Mouse (Mus musculus) limb, embryonic 14.5 days (tissue): ENCODE data around the gene Isca2. TPM values are rescaled to one million over a fixed set of nuclear protein-coding genes. Genes with fewer than 3 reads are reported as not detected.

ENCODE experiments used
- ATAC-seq: fragments of 200-750 bp; cut with Nextera tagmentation; 2 replicates; pipeline ENCODE4 v1.8.0; 2017; ENCODE audit warnings: low read depth, moderate number of reproducible peaks, moderate TSS enrichment; ENCODE audit not compliant: low FRiP score
- DNase-seq: peaks from one replicate; pipeline ENCODE4 v3.0.0-alpha.2; 2015; ENCODE audit warnings: low spot score
- H3K27ac ChIP-seq: fragments of 300-500 bp; sonication (generic); replicated peaks from 2 replicates; pipeline ENCODE4 v1.5.1; 2014; ENCODE audit warnings: low read depth, mild to moderate bottlenecking, low read length, moderate library complexity, mixed read lengths
- H3K27me3 ChIP-seq: fragments of 300-500 bp; sonication (generic); 2 replicates; pipeline ENCODE4 v1.6.1; 2014; ENCODE audit warnings: low read length, mixed read lengths; ENCODE audit not compliant: control insufficient read depth, insufficient read depth
- H3K36me3 ChIP-seq: fragments of 300-500 bp; sonication (generic); 2 replicates; pipeline ENCODE4 v1.6.1; 2014; ENCODE audit warnings: mild to moderate bottlenecking, low read length, moderate library complexity, mixed read lengths; ENCODE audit not compliant: control insufficient read depth, insufficient read depth
- H3K4me1 ChIP-seq: fragments of 300-500 bp; sonication (generic); 2 replicates; pipeline ENCODE4 v1.6.1; 2014; ENCODE audit warnings: antibody characterized with exemption, low read length, mixed read lengths; ENCODE audit not compliant: control insufficient read depth, insufficient read depth
- H3K4me2 ChIP-seq: fragments of 300-500 bp; sonication (generic); replicated peaks from 2 replicates; pipeline ENCODE4 v1.6.1; 2014; ENCODE audit warnings: low read depth, mild to moderate bottlenecking, low read length, moderate library complexity; ENCODE audit not compliant: severe bottlenecking
- H3K4me3 ChIP-seq: fragments of 300-500 bp; sonication (generic); replicated peaks from 2 replicates; pipeline ENCODE4 v1.5.1; 2014; ENCODE audit warnings: low read length
- H3K9ac ChIP-seq: fragments of 300-500 bp; sonication (generic); 2 replicates; pipeline ENCODE4 v1.6.1; 2014; ENCODE audit warnings: mild to moderate bottlenecking, low read depth, low read length, moderate library complexity; ENCODE audit not compliant: severe bottlenecking
- H3K9me3 ChIP-seq: fragments of 300-500 bp; sonication (generic); 2 replicates; pipeline ENCODE4 v1.6.1; 2016; ENCODE audit warnings: low read length; ENCODE audit not compliant: control insufficient read depth
- POLR2A ChIP-seq: fragments of 200-500 bp; IDR thresholded peaks from 2 replicates; pipeline ENCODE4 v1.8.0; 2012; ENCODE audit warnings: inconsistent platforms, mild to moderate bottlenecking, moderate library complexity, borderline replicate concordance; ENCODE audit not compliant: insufficient read depth, insufficient read length; ENCODE audit errors: extremely low read depth
- WGBS: fragments of 180-500 bp; shearing (Covaris S2); extraction: QIAGEN DNeasy Blood & Tissue Kit; methylation state at CpG from one replicate; pipeline ENCODE4 v1.1.7; 2014; 5-methylcytosine and 5-hydroxymethylcytosine counted together
- polyA plus RNA-seq, 2 experiments: library from polyadenylated mRNA; depleted of rRNA in 1 of 2; stranded (reverse) in 1 of 2; unstranded in 1 of 2; fragments of >200 nt; fragmentation: Nextera tagmentation in 1 of 2; extraction: Ambion mirVana in 1 of 2; gene quantifications; 2 replicates each; pipeline versions ENCODE4 v1.2.1 to v1.2.3; 2012 to 2014

Gene Isca2
- polyA plus RNA-seq, 2 experiments = 108 to 138 TPM

DNA sequence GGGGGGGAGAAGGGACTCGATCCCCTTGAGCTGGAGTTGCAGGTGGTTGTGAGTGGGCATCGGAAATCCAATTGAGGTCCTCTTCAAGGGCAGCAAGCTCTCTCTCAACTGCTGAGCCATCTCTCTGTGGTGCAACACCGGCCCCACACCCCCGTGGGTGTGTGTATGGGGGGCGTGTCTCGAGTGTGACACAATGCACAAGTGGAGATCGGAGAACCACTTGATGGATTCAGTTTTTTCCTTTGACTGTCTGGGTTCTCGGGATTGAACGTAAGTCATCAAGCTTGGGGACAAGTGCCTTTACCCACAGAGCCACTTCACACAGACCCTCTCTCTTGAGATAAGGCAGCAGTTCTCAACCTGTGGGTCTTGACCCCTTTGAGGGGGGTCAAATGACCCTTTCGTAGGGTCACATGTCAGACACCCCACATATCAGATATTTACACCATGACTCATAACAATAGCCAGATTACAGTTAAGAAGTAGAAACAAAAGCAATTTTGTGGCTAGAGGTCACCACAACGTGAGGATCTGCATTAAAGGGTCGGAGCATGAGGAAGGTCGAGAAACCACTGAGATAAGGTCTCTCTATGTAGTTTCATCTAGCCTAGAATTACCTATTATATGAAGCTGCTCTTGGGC, 9.4 kb upstream of the Isca2 start:
- Histone ChIP-seq H3K4me1 (no peaks in the 10 kb centered on the region), H3K9ac (no peak overlapping the region), H3K27me3 (no peaks in the 10 kb centered on the region), H3K27ac (no peak overlapping the region), H3K9me3 (no peaks in the 10 kb centered on the region), H3K4me3 (no peak overlapping the region), H3K4me2 (no peak overlapping the region), H3K36me3 (peaks cover 53% of the 10 kb centered on the region)
- no peak for TF ChIP-seq POLR2A
- WGBS = 87% methylated on average over 13 of the region's 13 CpGs
- ATAC-seq (no peak), DNase-seq (no peak)

DNA sequence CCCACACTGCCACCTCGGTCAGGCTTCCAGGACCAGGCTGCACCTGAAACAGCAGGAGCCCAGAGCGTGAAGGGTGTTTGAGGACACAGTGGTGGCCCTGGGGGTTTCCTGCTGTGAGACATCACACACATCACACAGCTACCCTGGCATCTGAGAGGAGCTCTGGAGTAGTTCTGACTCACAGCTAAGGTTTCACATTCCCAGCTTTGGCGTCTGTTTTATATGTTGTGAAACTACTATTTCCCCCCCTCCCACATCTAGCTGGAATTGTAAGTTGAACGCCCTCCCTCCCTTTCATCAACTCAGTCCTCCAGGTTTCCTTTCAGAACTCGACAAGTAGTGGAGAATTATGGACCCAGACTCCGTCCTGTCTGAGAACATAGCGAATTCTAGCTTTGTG, 8.3 kb upstream of the Isca2 start:
- WGBS = 80% methylated on average over 7 of the region's 7 CpGs
- DNase-seq (no peak), ATAC-seq (no peak)
- Histone ChIP-seq H3K4me2 (no peak overlapping the region), H3K27me3 (no peaks in the 10 kb centered on the region), H3K9ac (no peak overlapping the region), H3K27ac (no peak overlapping the region), H3K4me1 (no peaks in the 10 kb centered on the region), H3K36me3 (peaks cover 46% of the 10 kb centered on the region), H3K9me3 (no peaks in the 10 kb centered on the region), H3K4me3 (no peak overlapping the region)
- TF ChIP-seq POLR2A = no peak

DNA sequence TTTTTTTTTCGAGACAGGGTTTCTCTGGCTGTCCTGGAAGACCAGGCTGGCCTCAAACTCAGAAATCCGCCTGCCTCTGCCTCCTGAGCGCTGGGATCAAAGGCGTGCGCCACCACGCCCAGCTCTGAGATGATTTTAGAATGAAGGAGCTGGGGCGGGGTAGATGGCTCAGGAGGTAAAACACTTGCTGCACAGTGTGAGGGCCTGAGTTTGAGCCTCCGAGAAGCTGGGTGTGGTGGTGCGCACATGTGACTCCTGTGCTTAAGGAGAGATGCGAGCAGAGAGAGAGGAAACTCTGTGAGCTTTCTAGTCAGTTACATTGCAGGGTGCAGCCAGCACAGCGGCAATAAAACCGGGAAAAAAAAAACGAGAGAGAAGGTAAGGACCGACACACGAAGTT, 7.5 kb upstream of the Isca2 start:
- Histone ChIP-seq H3K27me3 (no peaks in the 10 kb centered on the region), H3K27ac (no peak overlapping the region), H3K4me3 (no peak overlapping the region), H3K9me3 (no peaks in the 10 kb centered on the region), H3K36me3 (peaks cover 41% of the 10 kb centered on the region), H3K4me1 (no peaks in the 10 kb centered on the region), H3K4me2 (no peak overlapping the region), H3K9ac (no peak overlapping the region)
- ATAC-seq (no peak), DNase-seq (no peak)
- WGBS = 86% methylated on average over 15 of the region's 15 CpGs
- TF ChIP-seq POLR2A = no peak

DNA sequence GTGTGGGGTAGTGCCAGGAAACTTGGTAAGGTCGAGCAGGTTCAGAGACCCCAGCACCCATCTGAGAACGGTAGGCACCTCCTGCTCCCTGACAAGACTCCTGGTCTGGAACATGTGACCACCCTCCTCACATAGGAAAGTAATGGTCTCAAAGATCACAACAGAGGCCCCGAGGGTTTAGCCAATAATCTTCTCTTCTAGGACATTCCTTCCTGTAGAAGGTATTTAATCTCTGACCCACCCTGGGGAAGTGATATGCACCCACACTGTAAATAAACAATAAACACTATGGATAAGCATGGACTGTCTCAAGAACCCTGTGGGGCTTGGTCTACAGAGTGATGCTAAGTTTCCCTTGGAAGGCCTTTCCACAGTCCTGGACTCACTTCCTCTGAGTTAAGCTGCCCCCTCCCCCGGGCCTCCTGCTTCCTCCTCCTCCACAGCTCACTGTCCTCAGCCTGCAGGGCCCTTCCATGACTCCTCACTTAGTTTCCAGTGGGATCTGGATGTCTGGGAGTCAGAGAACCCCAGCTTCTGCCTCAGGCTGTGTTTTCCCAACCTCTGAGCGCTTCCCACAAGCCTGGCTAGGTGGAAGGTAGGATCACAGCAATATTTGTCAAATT, 6.8 kb upstream of the Isca2 start:
- H3K9ac ChIP-seq = no peak overlapping the region
- no peaks in the 10 kb centered on the region for H3K9me3 ChIP-seq
- H3K27me3 ChIP-seq = no peaks in the 10 kb centered on the region
- ATAC-seq = no peak
- peaks cover 4% of the 10 kb centered on the region; the same call in 1 of the 2 replicates for H3K4me1 ChIP-seq
- H3K4me3 ChIP-seq = no peak overlapping the region
- WGBS = 76% methylated on average over 5 of the region's 5 CpGs
- H3K36me3 ChIP-seq = peaks cover 43% of the 10 kb centered on the region
- no peak for DNase-seq
- TF ChIP-seq POLR2A = no peak
- H3K4me2 ChIP-seq = no peak overlapping the region
- no peak overlapping the region for H3K27ac ChIP-seq

GRCm38 (mm10) chr12:84767510-84767909, 5.5 kb upstream of the Isca2 start:
- WGBS = 85% methylated on average over 6 of the region's 6 CpGs
- Histone ChIP-seq H3K36me3 (peaks cover 43% of the 10 kb centered on the region), H3K4me1 (peaks cover 7% of the 10 kb centered on the region; the same call in 1 of the 2 replicates), H3K4me3 (no peak overlapping the region), H3K9me3 (no peaks in the 10 kb centered on the region), H3K4me2 (no peak overlapping the region), H3K9ac (no peak overlapping the region), H3K27ac (no peak overlapping the region), H3K27me3 (no peaks in the 10 kb centered on the region)
- no peak for TF ChIP-seq POLR2A
- no peak for ATAC-seq
- DNase-seq = no peak

- Histone ChIP-seq H3K9ac (no peak overlapping the region), H3K4me3 (no peak overlapping the region), H3K4me2 (no peak overlapping the region), H3K4me1 (peaks cover 13% of the 10 kb centered on the region), H3K27ac (no peak overlapping the region), H3K9me3 (no peaks in the 10 kb centered on the region), H3K36me3 (peaks cover 22% of the 10 kb centered on the region), H3K27me3 (no peaks in the 10 kb centered on the region)
- DNase-seq (no peak), ATAC-seq (no peak)
- WGBS = 87% methylated on average over 6 of the region's 7 CpGs
- no peak for TF ChIP-seq POLR2A
These were observed 3.4 kb upstream of the Isca2 start for GRCm38 (mm10) chr12:84769624-84770023.
